Mouse (Mus musculus) brain, adult 2 months (tissue): ENCODE measurements at regions not wholly inside any gene's neighbourhood (a gene's known extent, or its start where the extent isn't known, plus 50 kb on each side); places are given as distances from the start of the nearest gene placed in this dataset.

Source experiments
- DNase-seq: peaks from one replicate; pipeline ENCODE4 v3.0.0; 2011; ENCODE audit warnings: low read depth, low spot score

DNA sequence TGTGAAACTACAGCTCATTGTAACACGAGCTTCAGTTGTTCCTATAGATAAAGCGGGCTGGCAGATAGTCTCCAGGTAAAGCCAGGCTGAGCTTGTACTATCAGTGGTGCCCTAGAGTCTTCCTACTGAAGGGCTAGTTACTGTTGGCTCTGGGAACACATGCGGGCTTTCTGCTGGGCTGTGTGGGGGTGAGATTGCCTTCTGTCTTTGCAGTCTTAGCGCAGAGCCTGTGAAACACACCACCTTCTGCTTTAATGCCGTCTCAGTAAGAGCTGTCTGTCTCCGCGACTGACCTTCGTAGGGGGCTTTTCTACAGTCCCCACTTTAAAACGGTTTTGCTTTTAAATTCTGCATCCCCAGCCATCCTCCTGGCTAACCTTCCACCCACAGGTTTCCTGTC, 76.7 kb downstream of the Trim29 start:
- DNase-seq: peak; percentile 61

- no peak for DNase-seq
Measured at GRCm38 (mm10) chr9:43389491-43390083, 78.9 kb downstream of the Trim29 start.

GRCm38 (mm10) chr9:43392467-43393064, 81.9 kb downstream of the Trim29 start:
- DNase-seq: no peak

GRCm38 (mm10) chr9:43394204-43394603, 83.6 kb downstream of the Trim29 start:
- DNase-seq: peak; percentile 65

DNA sequence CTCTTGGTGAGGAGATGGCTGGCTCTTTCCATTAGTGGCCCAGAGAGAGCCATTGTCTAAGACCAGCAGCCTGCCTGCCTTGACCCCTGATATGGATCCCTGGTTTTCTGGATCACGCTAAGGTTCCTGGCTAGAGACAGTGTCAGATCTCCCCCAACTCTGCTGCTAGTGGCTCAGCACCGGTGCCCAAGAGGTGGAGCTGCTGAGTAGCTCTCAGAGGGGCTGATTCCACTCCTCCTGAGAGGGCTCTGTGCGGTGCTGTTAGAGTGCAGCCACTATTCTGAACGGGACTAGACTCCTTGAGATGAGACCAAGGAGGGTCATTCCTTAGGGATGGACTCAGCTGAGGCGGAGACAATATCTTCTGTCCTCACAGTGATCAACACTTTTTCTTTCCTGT, 84.6 kb downstream of the Trim29 start:
- DNase-seq: peak; percentile 24

DNA sequence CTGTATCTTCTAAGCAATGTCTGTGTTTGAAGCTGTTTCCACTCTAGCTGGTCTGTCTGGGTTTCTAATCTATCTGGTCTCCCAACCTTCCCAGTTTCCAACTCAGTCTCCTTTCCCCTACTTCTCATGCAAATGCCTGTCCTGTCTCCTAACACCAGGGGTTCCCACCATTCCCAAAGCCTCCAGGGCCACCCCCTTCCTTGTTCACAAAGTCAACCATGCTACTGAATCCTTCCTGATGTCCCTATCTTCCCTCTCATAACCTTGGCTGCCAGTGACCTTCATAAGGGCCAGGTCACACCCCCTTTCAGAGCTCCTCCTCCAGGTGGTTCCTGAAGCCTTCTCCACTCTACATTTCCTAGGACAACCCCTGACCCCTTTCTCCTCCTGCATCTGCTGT, 85.9 kb downstream of the Trim29 start:
- DNase-seq: no peak

- DNase-seq: peak; percentile 8
Measured at GRCm38 (mm10) chr9:43408493-43408892, 97.8 kb downstream of the Trim29 start.

DNA sequence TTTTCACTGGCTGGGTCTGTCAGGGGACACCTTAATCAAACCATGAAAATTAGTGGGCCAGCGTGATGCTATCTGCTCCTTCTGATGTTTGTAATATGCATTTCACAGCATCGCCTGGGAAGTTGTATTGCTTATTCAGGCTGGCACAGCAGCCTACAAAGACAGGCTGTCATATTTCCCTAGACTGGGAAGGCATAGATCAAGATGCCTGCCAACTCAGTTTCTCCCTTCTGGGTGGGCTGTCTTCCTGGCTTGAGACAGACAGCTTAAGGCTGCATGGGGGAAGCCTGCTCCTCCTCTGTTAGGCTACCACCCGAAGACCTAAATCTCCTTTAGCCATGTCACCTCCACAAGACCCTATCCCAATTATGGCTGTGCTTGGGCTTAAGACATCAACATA, 101.8 kb downstream of the Trim29 start:
- no peak for DNase-seq

DNA sequence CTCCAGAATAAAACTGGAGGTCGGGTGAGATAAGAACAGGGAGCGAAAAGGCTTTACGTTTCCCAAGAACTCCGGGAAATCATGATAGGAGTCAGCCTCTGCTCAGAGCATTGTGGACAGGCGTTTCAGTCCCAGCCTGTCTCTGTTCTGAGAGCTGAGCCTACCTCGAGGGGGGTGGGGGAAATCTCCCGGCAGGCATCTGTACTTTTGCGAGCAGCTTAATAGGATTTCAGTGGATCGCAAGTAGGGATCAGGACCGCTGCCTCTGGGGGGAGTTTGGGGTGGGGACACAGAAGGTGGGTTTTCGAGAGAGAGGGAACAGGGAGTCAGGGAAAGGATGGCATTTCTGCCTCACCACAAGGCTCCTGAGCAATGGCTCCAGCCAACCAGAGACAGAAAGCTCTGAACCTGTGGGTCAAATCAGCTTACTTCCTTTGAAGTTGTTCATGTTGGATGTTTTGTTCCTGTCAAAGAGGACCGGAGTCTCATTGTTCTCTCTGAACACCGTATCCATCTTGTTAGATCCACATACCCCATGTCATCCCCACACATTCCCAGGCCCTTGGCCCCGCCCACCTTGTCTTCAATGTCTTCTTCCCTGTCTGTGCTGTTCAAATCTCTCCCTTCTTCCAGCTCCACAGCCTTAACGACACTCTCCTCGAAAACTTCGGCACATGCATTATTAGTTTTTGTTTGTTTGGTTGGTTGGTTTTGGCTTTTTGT, 109.5 kb downstream of the Trim29 start:
- DNase-seq: no peak

GRCm38 (mm10) chr9:43427007-43427406, 116.4 kb downstream of the Trim29 start:
- DNase-seq: no peak

- DNase-seq: no peak
Measured at GRCm38 (mm10) chr9:43433953-43434352, 123.3 kb downstream of the Trim29 start.

- peak; percentile 16 for DNase-seq
Measured at GRCm38 (mm10) chr9:43438476-43438875, 127.8 kb downstream of the Trim29 start.

DNA sequence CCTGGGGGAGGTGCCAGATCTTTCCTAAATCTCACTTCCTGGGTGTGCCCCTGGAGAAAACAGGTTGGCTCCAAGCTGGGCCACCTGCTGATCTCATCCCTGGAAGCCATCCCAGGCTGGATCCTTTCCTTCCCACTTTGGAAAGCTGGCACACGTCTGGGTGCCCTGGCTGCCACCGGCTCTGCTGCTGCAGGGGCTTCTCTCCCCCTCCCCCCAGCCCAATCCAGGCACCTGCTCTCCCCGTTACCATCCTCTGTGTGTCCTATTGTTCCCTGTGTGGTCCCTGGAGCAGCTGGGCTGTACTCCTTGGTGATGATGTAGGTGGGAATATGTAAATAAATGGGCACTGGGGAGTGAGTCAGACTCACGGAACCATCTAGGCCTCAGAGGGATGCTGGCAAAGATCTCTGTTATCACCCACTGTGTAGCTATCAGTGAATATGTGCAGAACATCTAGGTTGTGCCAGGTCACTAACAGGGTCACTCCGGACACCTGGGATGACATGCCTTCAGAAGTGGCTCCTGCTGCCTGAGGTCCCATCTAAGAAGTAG, 130.4 kb downstream of the Trim29 start:
- peak; percentile 56 for DNase-seq

DNA sequence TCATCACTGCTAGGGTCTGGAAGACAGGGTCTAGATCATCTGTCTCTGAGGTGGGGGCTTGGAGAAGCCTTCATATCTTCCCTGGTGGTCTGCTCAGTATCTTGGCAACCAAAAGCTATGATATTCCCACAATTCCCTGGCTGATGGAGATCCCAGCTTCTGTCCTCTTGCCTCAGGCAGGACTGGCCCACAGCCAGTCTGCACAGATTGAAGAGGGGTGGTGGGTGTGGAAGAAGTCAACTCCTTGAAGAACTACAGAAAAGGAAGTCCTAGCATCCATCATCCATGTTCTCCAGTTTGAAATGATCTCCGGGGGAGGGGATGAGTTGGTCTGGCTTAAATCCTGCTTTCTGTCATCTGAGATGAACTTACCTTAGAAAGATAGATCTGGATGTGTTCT, 134.8 kb downstream of the Trim29 start:
- peak; percentile 44 for DNase-seq

DNA sequence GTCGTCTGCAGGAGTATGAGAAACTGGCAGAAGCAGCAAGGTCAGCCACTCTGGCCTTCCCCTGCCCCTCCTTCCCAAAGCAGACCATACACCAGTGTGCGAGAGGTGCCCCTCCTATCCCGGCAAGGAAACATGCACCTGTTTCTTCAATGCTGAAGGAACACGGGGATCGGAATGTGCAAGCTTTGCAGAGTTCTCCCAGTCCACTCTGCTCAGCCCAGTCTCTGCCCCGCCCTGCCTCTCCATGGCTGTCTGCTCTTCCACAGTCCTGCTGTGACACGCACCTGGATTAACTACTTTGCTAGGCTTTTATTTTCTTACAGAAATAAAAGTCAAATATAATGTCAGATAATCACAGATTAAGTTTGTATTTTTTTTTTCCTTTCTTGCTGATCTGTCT, 136.7 kb downstream of the Trim29 start:
- no peak for DNase-seq

DNA sequence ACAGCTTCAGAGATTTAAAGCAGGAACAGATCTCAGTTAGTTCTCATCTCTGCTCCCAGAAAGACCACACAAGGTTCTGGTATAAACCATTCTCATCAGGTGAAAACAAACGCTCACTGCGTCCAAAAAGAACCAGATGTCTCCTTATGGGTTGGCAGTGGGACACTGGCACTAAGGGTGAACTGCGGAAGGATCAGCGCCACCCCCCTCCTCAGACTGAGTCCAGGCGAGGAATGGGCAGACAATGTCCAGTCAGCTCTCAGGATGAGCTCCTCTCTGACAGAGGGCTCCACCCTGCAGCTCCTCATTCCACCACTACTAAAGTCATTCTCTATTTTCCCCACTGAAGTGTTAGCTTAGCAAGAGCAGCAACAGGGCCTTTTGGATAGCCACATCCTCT, 138.3 kb downstream of the Trim29 start:
- DNase-seq: no peak

DNA sequence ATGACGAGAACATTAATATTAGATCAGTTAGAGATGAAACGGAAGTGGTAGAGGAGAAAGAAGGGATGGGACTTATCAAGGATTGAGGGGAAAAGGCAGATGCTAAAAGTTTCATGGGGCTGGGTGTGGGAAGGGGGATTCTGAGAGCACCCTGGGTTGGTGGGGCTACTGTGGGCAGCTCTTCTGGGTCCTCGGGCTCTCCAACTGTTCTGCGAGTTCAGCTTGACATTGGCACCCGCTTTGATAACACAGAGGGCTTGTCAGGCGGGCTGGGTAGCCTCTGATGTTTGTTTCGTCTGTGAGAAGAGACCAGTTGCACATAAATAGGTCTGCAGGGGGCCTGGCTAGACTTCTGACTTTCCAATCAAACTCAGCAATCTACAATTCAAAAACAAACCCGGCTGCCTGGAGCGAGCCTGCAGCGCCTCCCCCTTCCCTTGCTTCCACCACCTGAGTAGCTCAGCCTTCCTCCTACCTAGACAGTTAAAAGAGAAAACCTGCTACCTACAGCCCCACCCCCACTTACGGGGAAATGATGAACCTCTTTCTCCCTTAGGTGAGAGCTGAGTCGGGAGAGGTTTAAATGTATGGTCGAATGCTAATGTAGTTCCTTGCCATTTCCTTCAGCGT, 143.4 kb downstream of the Trim29 start:
- peak; percentile 17 for DNase-seq

- DNase-seq: no peak
Measured at GRCm38 (mm10) chr9:43457736-43458135, 147.1 kb downstream of the Trim29 start.

- no peak for DNase-seq
Measured at GRCm38 (mm10) chr9:43461131-43461530, 150.5 kb downstream of the Trim29 start.

DNA sequence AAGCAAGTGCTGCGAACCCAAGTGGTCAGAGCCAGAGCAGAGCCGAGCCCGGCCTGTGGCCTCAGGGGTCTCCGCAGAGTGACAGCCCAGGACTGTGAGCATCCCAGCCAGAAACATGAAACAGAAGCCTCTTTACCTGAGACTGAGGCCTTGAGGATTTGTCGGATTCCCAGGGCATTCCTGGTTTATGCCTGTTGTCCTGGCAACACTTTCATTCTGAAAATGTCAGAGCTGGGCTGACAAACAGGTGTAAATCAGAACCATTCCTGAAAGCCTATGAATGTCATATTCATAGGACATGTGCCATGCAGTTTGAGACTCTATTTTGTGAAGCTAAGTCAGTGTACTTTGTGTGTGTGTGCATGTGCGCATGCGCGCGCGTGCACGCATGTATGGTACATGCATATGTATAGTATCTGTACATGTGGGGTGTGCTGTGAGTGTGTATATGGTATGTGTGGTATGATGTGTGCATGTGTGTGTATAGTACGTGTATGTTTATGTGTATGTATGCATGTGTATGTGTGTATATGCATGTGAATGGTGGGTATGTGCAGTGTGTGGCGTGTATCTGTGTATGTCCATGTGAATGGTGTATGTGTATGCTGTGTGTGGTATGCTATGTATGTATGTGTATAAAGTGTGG, 152.9 kb downstream of the Trim29 start:
- DNase-seq: no peak

GRCm38 (mm10) chr9:43465129-43465528, 154.5 kb downstream of the Trim29 start:
- no peak for DNase-seq
